Mouse (Mus musculus) liver (tissue): ENCODE results near the gene Vmn2r26.
"Not testable (repeated sequence)": the region's sequence is repeated elsewhere in the genome, so short reads cannot be mapped to it uniquely, and the experiment has no call there.

Experiments
- DNase-seq: peaks from one replicate; pipeline ENCODE4 v3.0.0-alpha.2; 2020; ENCODE audit warnings: mixed read lengths

Gene Vmn2r26

GRCm38 (mm10) chr6:124024268-124024667, at the start of gene Vmn2r26:
Gene Vmn2r26 (plus strand): TSS chr6:124024568.
- DNase-seq = not testable (repeated sequence)

GRCm38 (mm10) chr6:124020841-124021240, 3.5 kb upstream of the Vmn2r26 start:
- no peak for DNase-seq

GRCm38 (mm10) chr6:124048388-124048787, 24.0 kb downstream of the Vmn2r26 start:
- no peak for DNase-seq

- DNase-seq = not testable (repeated sequence)
These were observed 29.2 kb downstream of the Vmn2r26 start for GRCm38 (mm10) chr6:124053611-124054010.

GRCm38 (mm10) chr6:124102334-124102733, 78.0 kb downstream of the Vmn2r26 start:
- no peak for DNase-seq
